Mouse (Mus musculus) spleen, postnatal 36 days (tissue): ENCODE results near the gene Cyp2c67.
"Not testable (repeated sequence)": the region's sequence is repeated elsewhere in the genome, so short reads cannot be mapped to it uniquely, and the experiment has no call there.

ENCODE experiments used
- DNase-seq, 2 experiments: peaks; one replicate each; pipeline ENCODE4 v3.0.0; 2022; ENCODE audit warnings: low spot score in 2 of 2, mixed read lengths in 1 of 2

The Cyp2c67 gene

GRCm38 (mm10) chr19:39648938-39649337, at the start of gene Cyp2c67:
Gene Cyp2c67 (minus strand): TSS chr19:39649051.
- DNase-seq: no peak

- not testable (repeated sequence) for DNase-seq
Measured at GRCm38 (mm10) chr19:39665650-39666049, 16.8 kb upstream of the Cyp2c67 start.

- DNase-seq: no peak
Measured at GRCm38 (mm10) chr19:39652381-39652780, 3.5 kb upstream of the Cyp2c67 start.

GRCm38 (mm10) chr19:39647519-39647918, 1.3 kb downstream of the Cyp2c67 start:
- DNase-seq: no peak

- DNase-seq: not testable (repeated sequence)
Measured at GRCm38 (mm10) chr19:39644551-39644950, 4.3 kb downstream of the Cyp2c67 start.
